Mouse (Mus musculus): ENCODE data around the gene Kcnj13. TPM values are rescaled to one million over a fixed set of nuclear protein-coding genes. Genes with fewer than 3 reads are reported as not detected.

Gene Kcnj13
- total RNA-seq (2012; rRNA removed) = 0.27 and 0.95 TPM in 2 replicates

- H3K9me3 ChIP-seq (ENCODE audit: control insufficient read depth, insufficient read depth, low read depth, low read length) = no peaks in the 10 kb centered on the region
- no peak for DNase-seq (ENCODE audit: low read depth, low spot score)
- in situ Hi-C loops (cut with MboI; ENCODE audit: low sequenced_read_pairs in 2 of 2, unreplicated experiment in 2 of 2) = no loop called here
- no peaks in the 10 kb centered on the region for H3K4me1 ChIP-seq (ENCODE audit: control insufficient read depth in 2 of 2, insufficient read depth in 2 of 2, low read length in 2 of 2, poor library complexity in 1 of 2)
- no peak within 1 kb of the TSS for H3K9ac ChIP-seq (ENCODE audit: insufficient read depth, low read depth, low read length, poor library complexity, severe bottlenecking)
- no peak for TF ChIP-seq ZNF384 (IDR thresholded peaks at IDR 0.05; ENCODE audit: low read depth, low read length)
- no peak for TF ChIP-seq ZC3H11A (IDR thresholded peaks at IDR 0.05; ENCODE audit: borderline replicate concordance, low read depth, low read length)
- no peak for TF ChIP-seq HCFC1 (IDR thresholded peaks at IDR 0.05; ENCODE audit: borderline replicate concordance, insufficient read depth, low read length)
- TF ChIP-seq CHD2 (IDR thresholded peaks at IDR 0.05; ENCODE audit: low read depth, low read length) = no peak
- TF ChIP-seq MAFK (IDR thresholded peaks at IDR 0.05; ENCODE audit: insufficient read depth, low read depth, low read length) = no peak
- H3K4me3 ChIP-seq (ENCODE audit: insufficient read depth in 1 of 2, low read depth in 1 of 2, low read length in 2 of 2, poor library complexity in 1 of 2, severe bottlenecking in 1 of 2) = no peak within 1 kb of the TSS
- no peaks in the 10 kb centered on the region for H3K36me3 ChIP-seq (ENCODE audit: control insufficient read depth, insufficient read depth, low read length, poor library complexity, severe bottlenecking)
- H3K27ac ChIP-seq (ENCODE audit: insufficient read depth, low read depth, low read length, poor library complexity, severe bottlenecking) = no peak within 1 kb of the TSS
These were observed at the start of gene Kcnj13 for GRCm38 (mm10) chr1:87394594-87394993. TSS of gene Kcnj13 (minus strand) at chr1:87394729.

- no peaks in the 10 kb centered on the region for H3K9me3 ChIP-seq (ENCODE audit: control insufficient read depth, insufficient read depth, low read depth, low read length)
- no peaks in the 10 kb centered on the region for H3K4me1 ChIP-seq (ENCODE audit: control insufficient read depth in 2 of 2, insufficient read depth in 2 of 2, low read length in 2 of 2, poor library complexity in 1 of 2)
- in situ Hi-C loops (cut with MboI; ENCODE audit: low sequenced_read_pairs in 2 of 2, unreplicated experiment in 2 of 2) = no loop called here
- no peak for DNase-seq (ENCODE audit: low read depth, low spot score)
- H3K9ac ChIP-seq (ENCODE audit: insufficient read depth, low read depth, low read length, poor library complexity, severe bottlenecking) = no peak overlapping the region
- H3K27ac ChIP-seq (ENCODE audit: insufficient read depth, low read depth, low read length, poor library complexity, severe bottlenecking) = no peak overlapping the region
- no peak overlapping the region for H3K4me3 ChIP-seq (ENCODE audit: insufficient read depth in 1 of 2, low read depth in 1 of 2, low read length in 2 of 2, poor library complexity in 1 of 2, severe bottlenecking in 1 of 2)
- peaks cover 21% of the 10 kb centered on the region for H3K36me3 ChIP-seq (ENCODE audit: control insufficient read depth, insufficient read depth, low read length, poor library complexity, severe bottlenecking)
- TF ChIP-seq MAFK (IDR thresholded peaks at IDR 0.05; ENCODE audit: insufficient read depth, low read depth, low read length) = no peak
- TF ChIP-seq ZNF384 (IDR thresholded peaks at IDR 0.05; ENCODE audit: low read depth, low read length) = no peak
- no peak for TF ChIP-seq ZC3H11A (IDR thresholded peaks at IDR 0.05; ENCODE audit: borderline replicate concordance, low read depth, low read length)
- TF ChIP-seq CHD2 (IDR thresholded peaks at IDR 0.05; ENCODE audit: low read depth, low read length) = no peak
- no peak for TF ChIP-seq HCFC1 (IDR thresholded peaks at IDR 0.05; ENCODE audit: borderline replicate concordance, insufficient read depth, low read length)
These were observed 42.1 kb upstream of the Kcnj13 start for GRCm38 (mm10) chr1:87436583-87436982.

GRCm38 (mm10) chr1:87435125-87435524, 40.6 kb upstream of the Kcnj13 start:
- Histone ChIP-seq H3K36me3 (ENCODE audit: control insufficient read depth, insufficient read depth, low read length, poor library complexity, severe bottlenecking) (peaks cover 14% of the 10 kb centered on the region), H3K27ac (ENCODE audit: insufficient read depth, low read depth, low read length, poor library complexity, severe bottlenecking) (no peak overlapping the region), H3K4me3 (ENCODE audit: insufficient read depth in 1 of 2, low read depth in 1 of 2, low read length in 2 of 2, poor library complexity in 1 of 2, severe bottlenecking in 1 of 2) (no peak overlapping the region), H3K9ac (ENCODE audit: insufficient read depth, low read depth, low read length, poor library complexity, severe bottlenecking) (no peak overlapping the region), H3K9me3 (ENCODE audit: control insufficient read depth, insufficient read depth, low read depth, low read length) (no peaks in the 10 kb centered on the region), H3K4me1 (ENCODE audit: control insufficient read depth in 2 of 2, insufficient read depth in 2 of 2, low read length in 2 of 2, poor library complexity in 1 of 2) (no peaks in the 10 kb centered on the region)
- in situ Hi-C loops (cut with MboI; ENCODE audit: low sequenced_read_pairs in 2 of 2, unreplicated experiment in 2 of 2) = no loop called here
- DNase-seq (ENCODE audit: low read depth, low spot score) = no peak
- no peak for TF ChIP-seq ZC3H11A (IDR thresholded peaks at IDR 0.05; ENCODE audit: borderline replicate concordance, low read depth, low read length)
- TF ChIP-seq ZNF384 (IDR thresholded peaks at IDR 0.05; ENCODE audit: low read depth, low read length) = no peak
- no peak for TF ChIP-seq HCFC1 (IDR thresholded peaks at IDR 0.05; ENCODE audit: borderline replicate concordance, insufficient read depth, low read length)
- TF ChIP-seq MAFK (IDR thresholded peaks at IDR 0.05; ENCODE audit: insufficient read depth, low read depth, low read length) = no peak
- TF ChIP-seq CHD2 (IDR thresholded peaks at IDR 0.05; ENCODE audit: low read depth, low read length) = no peak

- peaks cover 11% of the 10 kb centered on the region for H3K36me3 ChIP-seq (ENCODE audit: control insufficient read depth, insufficient read depth, low read length, poor library complexity, severe bottlenecking)
- in situ Hi-C loops (cut with MboI; ENCODE audit: low sequenced_read_pairs in 2 of 2, unreplicated experiment in 2 of 2) = no loop called here
- no peak overlapping the region for H3K27ac ChIP-seq (ENCODE audit: insufficient read depth, low read depth, low read length, poor library complexity, severe bottlenecking)
- TF ChIP-seq HCFC1 (IDR thresholded peaks at IDR 0.05; ENCODE audit: borderline replicate concordance, insufficient read depth, low read length) (no peak), ZC3H11A (IDR thresholded peaks at IDR 0.05; ENCODE audit: borderline replicate concordance, low read depth, low read length) (no peak), CHD2 (IDR thresholded peaks at IDR 0.05; ENCODE audit: low read depth, low read length) (no peak), ZNF384 (IDR thresholded peaks at IDR 0.05; ENCODE audit: low read depth, low read length) (peak; percentile 66; the same call in 1 of the 2 replicates), MAFK (IDR thresholded peaks at IDR 0.05; ENCODE audit: insufficient read depth, low read depth, low read length) (peak; percentile 70)
- no peak overlapping the region for H3K4me3 ChIP-seq (ENCODE audit: insufficient read depth in 1 of 2, low read depth in 1 of 2, low read length in 2 of 2, poor library complexity in 1 of 2, severe bottlenecking in 1 of 2)
- H3K9ac ChIP-seq (ENCODE audit: insufficient read depth, low read depth, low read length, poor library complexity, severe bottlenecking) = no peak overlapping the region
- peak; percentile 47 for DNase-seq (ENCODE audit: low read depth, low spot score)
- H3K4me1 ChIP-seq (ENCODE audit: control insufficient read depth in 2 of 2, insufficient read depth in 2 of 2, low read length in 2 of 2, poor library complexity in 1 of 2) = no peaks in the 10 kb centered on the region
- H3K9me3 ChIP-seq (ENCODE audit: control insufficient read depth, insufficient read depth, low read depth, low read length) = no peaks in the 10 kb centered on the region
These were observed 24.2 kb upstream of the Kcnj13 start for GRCm38 (mm10) chr1:87418733-87419132.

- Histone ChIP-seq H3K9me3 (ENCODE audit: control insufficient read depth, insufficient read depth, low read depth, low read length) (no peaks in the 10 kb centered on the region), H3K36me3 (ENCODE audit: control insufficient read depth, insufficient read depth, low read length, poor library complexity, severe bottlenecking) (peaks cover 16% of the 10 kb centered on the region), H3K27ac (ENCODE audit: insufficient read depth, low read depth, low read length, poor library complexity, severe bottlenecking) (no peak overlapping the region), H3K9ac (ENCODE audit: insufficient read depth, low read depth, low read length, poor library complexity, severe bottlenecking) (no peak overlapping the region), H3K4me1 (ENCODE audit: control insufficient read depth in 2 of 2, insufficient read depth in 2 of 2, low read length in 2 of 2, poor library complexity in 1 of 2) (no peaks in the 10 kb centered on the region), H3K4me3 (ENCODE audit: insufficient read depth in 1 of 2, low read depth in 1 of 2, low read length in 2 of 2, poor library complexity in 1 of 2, severe bottlenecking in 1 of 2) (no peak overlapping the region)
- DNase-seq (ENCODE audit: low read depth, low spot score) = no peak
- TF ChIP-seq CHD2 (IDR thresholded peaks at IDR 0.05; ENCODE audit: low read depth, low read length) (no peak), MAFK (IDR thresholded peaks at IDR 0.05; ENCODE audit: insufficient read depth, low read depth, low read length) (no peak)
- in situ Hi-C loops (cut with MboI; ENCODE audit: low sequenced_read_pairs in 2 of 2, unreplicated experiment in 2 of 2) = no loop called here
These were observed 14.9 kb upstream of the Kcnj13 start for GRCm38 (mm10) chr1:87409380-87409779.
